Mouse (Mus musculus): ENCODE data around the gene 4930539E08Rik. TPM values are rescaled to one million over a fixed set of nuclear protein-coding genes. Genes with fewer than 3 reads are reported as not detected.

4930539E08Rik gene
- polyA plus RNA-seq, 1 experiment from 2014 or later = 3.9 TPM

- H3K4me2 ChIP-seq (ENCODE audit: low read depth, low read length) = no peak overlapping the region
- peak; percentile 77 for ATAC-seq
- peaks cover 8% of the 10 kb centered on the region; the same call in 1 of the 2 replicates for H3K9me3 ChIP-seq (ENCODE audit: control insufficient read depth, low read length)
- 0 out of 2 replicates have a peak, but pooled peaks cover 2% of the 10 kb centered on the region for H3K36me3 ChIP-seq (ENCODE audit: control insufficient read depth, insufficient read depth, low read length)
- 0 out of 2 replicates have a peak overlapping the region, but pooled peaks have one; percentile 53 for H3K27ac ChIP-seq (ENCODE audit: low read length)
- no peaks in the 10 kb centered on the region for H3K27me3 ChIP-seq (replicated peaks; ENCODE audit: control insufficient read depth, insufficient read depth, low read length)
- no peaks in the 10 kb centered on the region for H3K4me1 ChIP-seq (ENCODE audit: control insufficient read depth, insufficient read depth, low read length)
- no peak overlapping the region for H3K4me3 ChIP-seq (ENCODE audit: low read length)
- 65% methylated on average over 9 of the region's 9 CpGs for WGBS
- H3K9ac ChIP-seq (ENCODE audit: low read depth, low read length) = no peak overlapping the region
Observed at GRCm38 (mm10) chr17:28855166-28855885, 59.8 kb downstream of the 4930539E08Rik start.

DNA sequence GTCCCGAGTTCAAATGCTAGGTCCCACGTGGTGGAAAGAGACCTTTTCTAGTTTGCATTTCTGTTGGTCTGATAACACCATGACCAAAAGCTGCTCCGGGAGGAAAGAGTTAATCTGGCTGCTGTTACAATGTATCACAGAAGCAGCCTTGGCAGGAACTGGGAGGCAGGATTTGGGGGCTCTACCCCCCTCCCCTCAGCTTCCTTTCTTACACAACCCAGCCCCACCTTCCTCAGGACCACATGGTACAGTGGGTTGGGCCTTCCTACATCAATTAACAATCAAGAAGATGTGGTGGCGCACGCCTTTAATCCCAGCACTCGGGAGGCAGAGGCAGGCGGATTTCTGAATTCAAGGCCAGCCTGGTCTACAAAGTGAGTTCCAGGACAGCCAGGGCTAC lies 60.7 kb downstream of the 4930539E08Rik start:
- Histone ChIP-seq H3K4me3 (ENCODE audit: low read length) (no peak overlapping the region), H3K27me3 (replicated peaks; ENCODE audit: control insufficient read depth, insufficient read depth, low read length) (no peaks in the 10 kb centered on the region), H3K4me2 (ENCODE audit: low read depth, low read length) (no peak overlapping the region), H3K27ac (ENCODE audit: low read length) (no peak overlapping the region), H3K9me3 (ENCODE audit: control insufficient read depth, low read length) (peaks cover 8% of the 10 kb centered on the region; the same call in 1 of the 2 replicates), H3K4me1 (ENCODE audit: control insufficient read depth, insufficient read depth, low read length) (0 out of 2 replicates have a peak, but pooled peaks cover 2% of the 10 kb centered on the region), H3K9ac (ENCODE audit: low read depth, low read length) (no peak overlapping the region), H3K36me3 (ENCODE audit: control insufficient read depth, insufficient read depth, low read length) (0 out of 2 replicates have a peak, but pooled peaks cover 2% of the 10 kb centered on the region)
- WGBS = 82% methylated on average over 7 of the region's 7 CpGs
- ATAC-seq = no peak

DNA sequence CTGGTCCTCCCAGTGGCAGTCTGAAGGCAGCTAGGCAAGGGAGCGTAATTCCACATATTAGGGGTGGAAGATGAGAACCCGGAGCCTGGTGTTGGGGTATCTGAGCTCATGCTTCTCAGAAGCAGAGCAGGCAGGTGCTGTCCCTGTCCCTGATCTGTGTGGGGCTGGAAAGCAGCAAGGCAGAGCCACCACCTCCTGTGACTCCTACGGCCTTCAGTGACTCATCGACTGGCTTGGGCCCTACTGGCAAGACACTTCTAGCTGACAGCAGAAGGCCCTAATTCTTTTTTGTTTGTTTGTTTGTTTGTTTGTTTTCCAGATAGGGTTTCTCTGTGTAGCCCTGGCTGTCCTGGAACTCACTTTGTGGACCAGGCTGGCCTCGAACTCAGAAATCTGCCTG lies 64.6 kb downstream of the 4930539E08Rik start:
- 0 out of 2 replicates have a peak overlapping the region, but pooled peaks have one; percentile 11 for H3K9ac ChIP-seq (ENCODE audit: low read depth, low read length)
- H3K4me2 ChIP-seq (ENCODE audit: low read depth, low read length) = no peak overlapping the region
- WGBS = 87% methylated on average over 5 of the region's 5 CpGs
- 0 out of 2 replicates have a peak, but pooled peaks cover 2% of the 10 kb centered on the region for H3K36me3 ChIP-seq (ENCODE audit: control insufficient read depth, insufficient read depth, low read length)
- H3K9me3 ChIP-seq (ENCODE audit: control insufficient read depth, low read length) = no peaks in the 10 kb centered on the region
- no peak overlapping the region for H3K4me3 ChIP-seq (ENCODE audit: low read length)
- no peak overlapping the region for H3K27ac ChIP-seq (ENCODE audit: low read length)
- H3K4me1 ChIP-seq (ENCODE audit: control insufficient read depth, insufficient read depth, low read length) = peaks cover 11% of the 10 kb centered on the region
- no peak for ATAC-seq
- no peaks in the 10 kb centered on the region for H3K27me3 ChIP-seq (replicated peaks; ENCODE audit: control insufficient read depth, insufficient read depth, low read length)

DNA sequence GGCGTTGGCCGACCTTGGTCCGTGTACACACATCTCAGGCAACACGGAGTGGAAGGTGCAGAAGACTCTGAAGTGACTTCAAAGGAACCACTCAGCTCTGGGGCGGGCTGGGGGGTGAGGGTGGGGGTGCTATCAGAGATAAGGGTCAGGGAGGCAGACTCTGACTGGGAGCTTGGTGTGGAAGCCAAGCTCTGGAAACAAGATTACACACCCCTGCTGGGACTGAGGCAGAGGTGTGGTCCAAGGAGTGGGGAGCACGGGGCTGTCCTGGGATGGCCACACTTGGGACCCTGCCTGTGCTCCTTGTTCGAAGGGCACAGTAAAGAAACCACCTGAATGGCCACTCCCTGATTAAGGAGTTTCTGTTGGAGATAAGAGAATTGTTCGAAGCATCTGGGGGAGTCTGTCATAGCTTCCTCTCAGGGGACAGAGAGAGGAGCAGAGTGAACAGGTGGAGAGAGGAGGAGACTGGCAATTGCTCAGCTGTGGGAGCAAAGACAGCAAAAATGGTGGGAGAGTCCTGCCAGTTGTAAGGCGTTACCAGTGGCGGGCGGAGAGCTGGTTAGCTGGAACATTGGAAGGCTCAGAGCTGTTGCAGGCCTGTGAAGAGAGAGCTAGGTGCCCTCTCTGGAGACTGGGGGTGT lies 68.0 kb downstream of the 4930539E08Rik start:
- peak; percentile 90 for ATAC-seq
- Histone ChIP-seq H3K9me3 (ENCODE audit: control insufficient read depth, low read length) (no peaks in the 10 kb centered on the region), H3K4me1 (ENCODE audit: control insufficient read depth, insufficient read depth, low read length) (peaks cover 11% of the 10 kb centered on the region), H3K9ac (ENCODE audit: low read depth, low read length) (peak overlapping the region; percentile 67), H3K27ac (ENCODE audit: low read length) (peak overlapping the region; percentile 89), H3K4me2 (ENCODE audit: low read depth, low read length) (peak overlapping the region; percentile 31), H3K27me3 (replicated peaks; ENCODE audit: control insufficient read depth, insufficient read depth, low read length) (no peaks in the 10 kb centered on the region), H3K36me3 (ENCODE audit: control insufficient read depth, insufficient read depth, low read length) (0 out of 2 replicates have a peak, but pooled peaks cover 2% of the 10 kb centered on the region), H3K4me3 (ENCODE audit: low read length) (peak overlapping the region; percentile 9; the same call in 1 of the 2 replicates)
- 39% methylated on average over 11 of the region's 11 CpGs for WGBS

Other genes with a start within 250 kb of the 4930539E08Rik start
- 0.17 and 0.28 TPM in 2 replicates for gene Slc26a8, start 225.1 kb downstream of the 4930539E08Rik start, polyA plus RNA-seq (2015; fragmentation: Nextera tagmentation; extraction: Ambion mirVana)
- gene Mapk14, start 224.0 kb downstream of the 4930539E08Rik start, polyA plus RNA-seq (2015; fragmentation: Nextera tagmentation; extraction: Ambion mirVana) = 34.5 and 37.5 TPM in 2 replicates
- gene AC170998.1, start 189.2 kb downstream of the 4930539E08Rik start, polyA plus RNA-seq (2015; fragmentation: Nextera tagmentation; extraction: Ambion mirVana) = 2.1 TPM in 2 replicates
- gene Mapk13, start 146.0 kb downstream of the 4930539E08Rik start, polyA plus RNA-seq (2015; fragmentation: Nextera tagmentation; extraction: Ambion mirVana) = 259 and 260 TPM in 2 replicates
- gene Brpf3, start 114.2 kb downstream of the 4930539E08Rik start, polyA plus RNA-seq (2015; fragmentation: Nextera tagmentation; extraction: Ambion mirVana) = 16.6 and 21.4 TPM in 2 replicates
- gene Pnpla1, start 56.9 kb downstream of the 4930539E08Rik start, polyA plus RNA-seq (2015; fragmentation: Nextera tagmentation; extraction: Ambion mirVana) = 1.7 and 1.9 TPM in 2 replicates
- gene Pxt1, start 28.5 kb upstream of the 4930539E08Rik start, polyA plus RNA-seq (2015; fragmentation: Nextera tagmentation; extraction: Ambion mirVana) = not detected in 2 replicates
- 57.0 and 62.3 TPM in 2 replicates for gene Kctd20, start 36.6 kb upstream of the 4930539E08Rik start, polyA plus RNA-seq (2015; fragmentation: Nextera tagmentation; extraction: Ambion mirVana)
- gene Stk38, start 92.7 kb upstream of the 4930539E08Rik start, polyA plus RNA-seq (2015; fragmentation: Nextera tagmentation; extraction: Ambion mirVana) = 98.3 and 104 TPM in 2 replicates
- gene Srsf3, start 117.3 kb upstream of the 4930539E08Rik start, polyA plus RNA-seq (2015; fragmentation: Nextera tagmentation; extraction: Ambion mirVana) = 393 and 451 TPM in 2 replicates
- gene Cdkn1a, start 175.7 kb upstream of the 4930539E08Rik start, polyA plus RNA-seq (2015; fragmentation: Nextera tagmentation; extraction: Ambion mirVana) = 107 and 114 TPM in 2 replicates
- 0.34 and 0.70 TPM in 2 replicates for gene Rab44, start 198.8 kb upstream of the 4930539E08Rik start, polyA plus RNA-seq (2015; fragmentation: Nextera tagmentation; extraction: Ambion mirVana)

All from intestine, embryonic 16.5 days (tissue).